Mouse (Mus musculus) liver (tissue): ENCODE results near the gene 0610010K14Rik.
A peak's percentile ranks its signal among the peaks of the same experiment; 100 is the strongest.

Source experiments
- DNase-seq: peaks from one replicate; pipeline ENCODE4 v3.0.0-alpha.2; 2020; ENCODE audit warnings: mixed read lengths

Gene 0610010K14Rik

GRCm38 (mm10) chr11:70234037-70234436 is 3.7 kb downstream of the 0610010K14Rik start:
- DNase-seq, result no peak

GRCm38 (mm10) chr11:70233016-70233415 is 4.7 kb downstream of the 0610010K14Rik start:
- no peak for DNase-seq

GRCm38 (mm10) chr11:70232546-70232945 is 5.2 kb downstream of the 0610010K14Rik start:
- no peak for DNase-seq

GRCm38 (mm10) chr11:70230239-70230727 is 7.4 kb downstream of the 0610010K14Rik start:
- peak; percentile 87 for DNase-seq

GRCm38 (mm10) chr11:70229260-70230010 is 8.3 kb downstream of the 0610010K14Rik start, which contains the start of gene Bcl6b:
Bcl6b (minus strand) TSS chr11:70229798.
- no peak for DNase-seq

GRCm38 (mm10) chr11:70228828-70229227 is 8.9 kb downstream of the 0610010K14Rik start:
- DNase-seq, result peak; percentile 93

- no peak for DNase-seq
Measured at GRCm38 (mm10) chr11:70227661-70228245, 10.0 kb downstream of the 0610010K14Rik start.

- no peak for DNase-seq
Measured at GRCm38 (mm10) chr11:70227126-70227525, 10.6 kb downstream of the 0610010K14Rik start.

- DNase-seq, result no peak
Measured at GRCm38 (mm10) chr11:70226602-70226890, 11.2 kb downstream of the 0610010K14Rik start.

- DNase-seq, result no peak
Measured at GRCm38 (mm10) chr11:70225798-70226601, 11.7 kb downstream of the 0610010K14Rik start.

- DNase-seq, result no peak
Measured at GRCm38 (mm10) chr11:70223724-70224123, 14.0 kb downstream of the 0610010K14Rik start.

- peak; percentile 78 for DNase-seq
Measured at GRCm38 (mm10) chr11:70221603-70222500, 15.9 kb downstream of the 0610010K14Rik start.

- peak; percentile 97 for DNase-seq
Measured at GRCm38 (mm10) chr11:70220731-70221602, 16.7 kb downstream of the 0610010K14Rik start, which contains the start of gene Slc16a13. Slc16a13 (minus strand) TSS chr11:70221064.

- no peak for DNase-seq
Measured at GRCm38 (mm10) chr11:70220323-70220722, 17.4 kb downstream of the 0610010K14Rik start.

- no peak for DNase-seq
Measured at GRCm38 (mm10) chr11:70219873-70220272, 17.8 kb downstream of the 0610010K14Rik start.

GRCm38 (mm10) chr11:70218741-70219470 is 18.8 kb downstream of the 0610010K14Rik start:
- no peak for DNase-seq

GRCm38 (mm10) chr11:70218039-70218438 is 19.7 kb downstream of the 0610010K14Rik start:
- no peak for DNase-seq

- DNase-seq, result no peak
Measured at GRCm38 (mm10) chr11:70216103-70216502, 21.6 kb downstream of the 0610010K14Rik start.

GRCm38 (mm10) chr11:70215301-70215700 is 22.4 kb downstream of the 0610010K14Rik start:
- DNase-seq, result no peak

- no peak for DNase-seq
Measured at GRCm38 (mm10) chr11:70214856-70215209, 22.9 kb downstream of the 0610010K14Rik start.
